Mouse (Mus musculus) forebrain, embryonic 10.5 days (tissue): ENCODE data around the gene Dnm3. TPM values are rescaled to one million over a fixed set of nuclear protein-coding genes. Genes with fewer than 3 reads are reported as not detected.

Experiments
- DNase-seq: peaks from one replicate; pipeline ENCODE4 v3.0.0-alpha.2; 2017; ENCODE audit warnings: low spot score; ENCODE audit errors: extremely low spot score
- H3K27ac ChIP-seq: fragments of 300-500 bp; sonication (generic); 2 replicates; pipeline ENCODE4 v1.5.1; 2016; ENCODE audit warnings: mild to moderate bottlenecking
- H3K27me3 ChIP-seq: fragments of 300-500 bp; sonication (generic); 2 replicates; pipeline ENCODE4 v1.6.1; 2016; ENCODE audit warnings: mild to moderate bottlenecking; ENCODE audit not compliant: poor library complexity, severe bottlenecking
- H3K36me3 ChIP-seq: fragments of 300-500 bp; sonication (generic); replicated peaks from 2 replicates; pipeline ENCODE4 v1.6.1; 2016; ENCODE audit warnings: mild to moderate bottlenecking, moderate library complexity
- H3K4me1 ChIP-seq: fragments of 300-500 bp; sonication (generic); 2 replicates; pipeline ENCODE4 v1.6.1; 2016
- H3K4me3 ChIP-seq: fragments of 300-500 bp; sonication (generic); 2 replicates; pipeline ENCODE4 v1.5.1; 2016; ENCODE audit warnings: mild to moderate bottlenecking, moderate library complexity
- H3K9me3 ChIP-seq: fragments of 300-500 bp; sonication (generic); 2 replicates; pipeline ENCODE4 v1.6.1; 2016; ENCODE audit warnings: mild to moderate bottlenecking, moderate library complexity
- WGBS: fragments of 180-500 bp; shearing (Covaris S2); methylation state at CpG from one replicate; pipeline ENCODE4 v1.1.7; 2016; 5-methylcytosine and 5-hydroxymethylcytosine counted together
- polyA plus RNA-seq: library from polyadenylated mRNA; unstranded; fragments of >200 nt; fragmentation: Nextera tagmentation; extraction: Ambion mirVana; gene quantifications from 2 replicates; pipeline ENCODE4 v1.2.1, GENCODE M21; 2016

Dnm3 gene
- polyA plus RNA-seq, 1 experiment from 2014 or later, result 2.6 TPM

DNA sequence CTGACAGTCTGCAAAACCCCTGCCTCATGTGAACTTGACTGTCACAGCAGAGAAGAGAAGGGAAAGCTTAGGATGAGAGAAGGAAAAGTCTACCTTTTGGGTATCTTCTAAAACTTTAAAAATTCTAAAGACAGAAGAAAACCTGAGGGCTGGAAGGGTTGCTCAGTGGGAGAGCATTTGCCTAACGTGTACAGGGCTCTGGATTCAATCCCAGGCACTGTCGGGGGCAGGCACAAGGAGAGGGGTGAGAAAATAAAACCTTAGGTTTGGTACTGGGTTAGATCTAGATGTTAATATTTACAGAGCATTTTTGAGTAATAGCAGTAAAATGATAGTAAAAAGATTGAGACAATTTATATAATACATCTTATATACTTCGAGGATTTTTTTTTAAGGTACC lies 353.4 kb downstream of the Dnm3 start:
- H3K4me3 ChIP-seq, result no peak overlapping the region
- no peak for DNase-seq
- H3K36me3 ChIP-seq, result no peaks in the 10 kb centered on the region
- H3K27ac ChIP-seq, result no peak overlapping the region
- H3K9me3 ChIP-seq, result no peaks in the 10 kb centered on the region
- H3K27me3 ChIP-seq, result no peaks in the 10 kb centered on the region
- peaks cover 24% of the 10 kb centered on the region for H3K4me1 ChIP-seq
- 74% methylated on average over 3 of the region's 3 CpGs for WGBS

DNA sequence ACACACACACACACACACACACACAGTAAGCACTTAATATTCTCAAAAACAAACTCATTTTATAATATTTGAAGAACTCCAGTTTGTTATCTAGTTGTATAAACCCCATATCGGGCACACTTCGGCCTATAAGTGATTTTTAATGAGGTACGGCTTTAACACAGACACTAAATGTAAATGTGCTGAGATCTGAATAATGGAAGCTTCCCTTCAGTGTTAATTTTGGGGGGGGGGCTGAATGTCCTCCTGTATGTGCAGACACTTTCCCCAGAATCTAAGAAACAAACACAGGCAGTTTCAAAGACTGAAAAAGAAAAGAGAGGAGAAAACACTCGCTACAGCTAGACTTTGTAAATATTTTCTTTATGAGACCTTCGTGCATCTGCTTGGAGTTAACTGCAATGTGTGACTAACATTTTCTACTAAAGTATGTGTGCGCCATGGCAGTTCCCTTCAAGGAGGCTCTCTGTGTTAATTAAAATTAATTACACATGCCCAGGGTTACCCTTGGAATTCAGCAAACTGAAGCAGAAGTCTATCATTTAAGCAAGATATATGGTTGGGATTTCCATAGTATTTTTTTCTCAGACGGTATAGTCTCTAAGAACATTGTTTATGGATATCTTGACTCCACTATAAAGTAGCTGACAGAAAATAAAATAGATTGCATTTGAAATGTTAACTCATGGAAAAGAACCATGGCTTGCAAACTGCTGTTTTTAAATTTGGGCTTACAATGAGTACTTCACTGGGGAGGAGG lies 356.2 kb downstream of the Dnm3 start:
- DNase-seq, result no peak
- WGBS, result 78% methylated on average over 7 of the region's 7 CpGs
- Histone ChIP-seq H3K36me3 (no peaks in the 10 kb centered on the region), H3K27me3 (no peaks in the 10 kb centered on the region), H3K9me3 (no peaks in the 10 kb centered on the region), H3K4me1 (peaks cover 19% of the 10 kb centered on the region), H3K4me3 (no peak overlapping the region), H3K27ac (no peak overlapping the region)

DNA sequence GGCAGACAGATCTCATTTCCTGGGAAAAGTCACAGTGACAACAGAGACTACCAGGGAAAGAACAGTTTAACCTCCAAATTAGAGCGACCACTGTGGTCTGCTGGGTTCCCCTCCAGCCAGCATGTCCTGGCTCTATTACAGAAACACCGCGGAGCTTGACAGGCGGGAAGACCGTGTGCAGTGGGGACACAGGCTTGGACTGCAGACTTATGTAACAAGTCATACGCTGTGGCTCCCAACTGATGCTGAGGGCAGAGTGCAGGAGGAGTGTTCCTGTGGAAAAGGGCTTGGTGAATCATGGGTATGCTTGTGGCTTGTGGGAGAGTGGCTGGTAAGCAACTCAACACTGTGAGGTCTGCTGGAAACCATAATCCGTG lies 368.4 kb downstream of the Dnm3 start:
- no peaks in the 10 kb centered on the region for H3K27me3 ChIP-seq
- H3K27ac ChIP-seq, result peak overlapping the region; percentile 65
- no peak overlapping the region for H3K4me3 ChIP-seq
- WGBS, result 82% methylated on average over 7 of the region's 7 CpGs
- H3K4me1 ChIP-seq, result peaks cover 17% of the 10 kb centered on the region
- no peaks in the 10 kb centered on the region for H3K9me3 ChIP-seq
- DNase-seq, result no peak
- H3K36me3 ChIP-seq, result no peaks in the 10 kb centered on the region

DNA sequence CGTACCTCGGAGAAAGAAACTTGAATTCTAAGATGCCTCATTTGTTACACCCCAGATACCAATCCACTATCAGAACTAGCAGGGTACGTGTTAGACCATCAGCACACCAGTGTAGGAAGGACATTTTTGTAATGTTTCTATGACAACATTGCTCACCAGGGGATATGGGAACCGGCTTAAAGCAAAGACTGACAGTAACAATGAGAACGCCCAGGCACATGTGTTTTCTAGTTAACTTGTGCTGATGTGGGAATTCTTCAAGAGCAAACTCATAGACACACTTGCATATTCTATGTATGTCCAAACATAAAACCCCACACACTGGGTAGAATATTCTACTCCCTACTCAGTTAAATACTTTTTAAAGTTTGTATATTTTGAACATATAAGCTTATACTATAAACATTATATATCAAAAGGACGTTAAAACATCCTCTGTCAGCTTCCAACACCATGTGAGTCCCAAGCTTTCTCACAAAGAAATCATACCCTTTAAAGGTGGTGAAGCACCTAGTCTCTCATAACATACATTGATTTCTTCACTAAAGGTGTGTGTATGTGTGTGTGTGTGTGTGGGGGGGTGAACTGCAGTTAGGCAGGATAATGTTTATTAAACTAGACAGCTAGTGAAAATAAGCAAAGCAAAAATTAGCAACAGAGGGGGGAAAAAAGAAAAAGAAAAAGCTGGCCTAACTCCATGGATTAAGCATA lies 369.0 kb downstream of the Dnm3 start:
- H3K4me3 ChIP-seq, result no peak overlapping the region
- no peaks in the 10 kb centered on the region for H3K36me3 ChIP-seq
- H3K27me3 ChIP-seq, result no peaks in the 10 kb centered on the region
- H3K4me1 ChIP-seq, result peaks cover 17% of the 10 kb centered on the region
- no peaks in the 10 kb centered on the region for H3K9me3 ChIP-seq
- H3K27ac ChIP-seq, result peak overlapping the region; percentile 65; the same call in 1 of the 2 replicates
- DNase-seq, result no peak
- 68% methylated on average over 6 of the region's 6 CpGs for WGBS

DNA sequence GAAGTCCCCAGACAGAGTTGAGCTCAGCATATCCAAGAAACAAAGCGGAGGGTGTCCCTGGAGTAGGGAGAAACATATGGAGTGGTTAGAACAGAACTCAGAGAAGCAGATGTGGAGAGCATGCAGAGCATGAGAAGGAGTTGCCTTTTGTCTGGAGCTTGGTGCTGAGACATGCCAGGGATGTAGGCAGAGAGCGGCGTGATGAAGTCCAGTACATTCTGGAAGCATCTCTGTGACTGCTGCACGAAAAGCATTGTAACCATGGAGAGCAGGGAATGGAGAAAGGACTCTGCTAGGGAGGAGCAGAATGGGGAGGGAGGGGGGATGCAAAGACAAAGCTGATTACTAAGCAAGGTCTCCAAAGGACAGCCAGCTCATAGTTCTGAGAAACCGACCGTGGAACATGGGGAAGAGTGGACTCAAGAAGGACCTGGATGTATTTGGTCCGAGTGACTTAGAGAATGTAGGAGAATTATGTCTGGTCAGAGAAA lies 369.6 kb downstream of the Dnm3 start:
- DNase-seq, result no peak
- Histone ChIP-seq H3K4me3 (no peak overlapping the region), H3K36me3 (no peaks in the 10 kb centered on the region), H3K27me3 (no peaks in the 10 kb centered on the region), H3K9me3 (no peaks in the 10 kb centered on the region), H3K4me1 (peaks cover 17% of the 10 kb centered on the region), H3K27ac (peak overlapping the region; percentile 60; the same call in 1 of the 2 replicates)
- WGBS, result 77% methylated on average over 7 of the region's 7 CpGs

DNA sequence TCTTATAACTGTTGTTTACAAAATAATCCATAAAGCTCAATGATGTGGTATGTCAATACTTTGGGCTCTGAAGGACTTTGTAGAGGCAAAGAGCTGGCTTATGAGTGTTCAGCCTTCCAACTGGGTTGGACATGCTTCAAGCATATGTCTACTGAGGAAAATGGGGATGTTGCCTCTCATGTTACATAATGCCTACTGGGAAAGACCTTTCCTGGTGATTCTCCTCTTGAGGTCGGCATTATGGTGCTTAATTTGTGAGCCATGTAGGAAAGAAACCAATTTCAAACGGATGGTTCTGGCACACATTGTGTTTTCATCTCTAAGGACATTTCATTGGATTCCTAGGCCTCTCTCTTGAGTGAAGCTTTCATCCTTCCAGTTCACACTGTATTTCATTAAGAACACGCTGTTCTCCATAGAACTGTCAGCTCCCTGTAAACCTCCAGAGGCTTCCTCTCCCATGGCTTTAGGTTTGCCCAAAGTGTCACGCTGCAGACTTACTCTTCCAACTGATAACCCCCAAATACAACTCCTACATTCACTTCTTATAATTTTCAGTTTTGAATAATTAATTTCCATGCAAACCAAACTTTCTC lies 370.7 kb downstream of the Dnm3 start:
- Histone ChIP-seq H3K27me3 (no peaks in the 10 kb centered on the region), H3K27ac (no peak overlapping the region), H3K36me3 (no peaks in the 10 kb centered on the region), H3K4me1 (peaks cover 17% of the 10 kb centered on the region), H3K4me3 (no peak overlapping the region), H3K9me3 (no peaks in the 10 kb centered on the region)
- DNase-seq, result no peak
- WGBS, result 83% methylated on average over 4 of the region's 4 CpGs

DNA sequence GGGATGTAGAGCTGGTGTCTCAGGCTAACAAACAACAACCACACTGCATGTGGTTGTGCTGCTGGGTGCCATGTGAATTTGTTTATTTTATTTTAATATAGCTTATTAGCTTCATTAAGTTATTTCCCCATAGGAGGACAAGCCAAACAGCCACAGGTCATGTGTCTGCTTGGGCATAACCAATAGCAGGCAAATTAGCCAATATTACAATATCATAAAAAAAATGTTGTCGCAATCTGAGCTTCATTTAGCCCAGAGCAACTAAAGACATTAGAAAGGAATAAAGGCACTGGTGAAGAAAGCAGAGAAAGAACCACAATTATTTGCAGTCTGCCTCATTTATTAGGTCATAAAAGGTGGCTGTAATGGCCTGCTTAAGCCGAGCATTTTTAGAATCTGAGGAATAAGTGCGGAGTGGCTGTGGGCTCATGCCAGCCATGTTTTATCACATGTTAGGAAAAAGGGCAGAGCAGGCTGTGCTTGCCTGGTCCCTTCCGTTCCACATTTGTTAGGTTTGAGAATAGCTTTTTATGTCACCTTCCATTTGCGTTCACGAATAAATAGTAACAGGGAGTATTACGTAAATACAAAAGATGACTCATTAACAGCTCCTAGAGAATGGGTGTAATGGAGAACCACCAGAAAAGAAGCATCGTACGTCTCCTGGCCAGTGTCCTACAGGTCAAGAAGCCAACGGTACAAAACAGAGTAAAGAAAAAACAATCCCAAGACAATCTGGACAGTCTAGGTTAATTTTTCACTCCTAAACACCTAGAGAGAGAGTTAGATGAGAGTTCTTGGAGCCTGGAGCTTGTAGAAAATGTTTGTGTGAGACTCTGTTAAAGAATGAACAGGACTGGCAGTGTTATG lies 376.6 kb downstream of the Dnm3 start:
- Histone ChIP-seq H3K27ac (no peak overlapping the region), H3K27me3 (no peaks in the 10 kb centered on the region), H3K4me3 (no peak overlapping the region), H3K36me3 (no peaks in the 10 kb centered on the region), H3K4me1 (no peaks in the 10 kb centered on the region), H3K9me3 (no peaks in the 10 kb centered on the region)
- 91% methylated on average over 10 of the region's 10 CpGs for whole genome bisulfite sequencing
- DNase-seq, result no peak

DNA sequence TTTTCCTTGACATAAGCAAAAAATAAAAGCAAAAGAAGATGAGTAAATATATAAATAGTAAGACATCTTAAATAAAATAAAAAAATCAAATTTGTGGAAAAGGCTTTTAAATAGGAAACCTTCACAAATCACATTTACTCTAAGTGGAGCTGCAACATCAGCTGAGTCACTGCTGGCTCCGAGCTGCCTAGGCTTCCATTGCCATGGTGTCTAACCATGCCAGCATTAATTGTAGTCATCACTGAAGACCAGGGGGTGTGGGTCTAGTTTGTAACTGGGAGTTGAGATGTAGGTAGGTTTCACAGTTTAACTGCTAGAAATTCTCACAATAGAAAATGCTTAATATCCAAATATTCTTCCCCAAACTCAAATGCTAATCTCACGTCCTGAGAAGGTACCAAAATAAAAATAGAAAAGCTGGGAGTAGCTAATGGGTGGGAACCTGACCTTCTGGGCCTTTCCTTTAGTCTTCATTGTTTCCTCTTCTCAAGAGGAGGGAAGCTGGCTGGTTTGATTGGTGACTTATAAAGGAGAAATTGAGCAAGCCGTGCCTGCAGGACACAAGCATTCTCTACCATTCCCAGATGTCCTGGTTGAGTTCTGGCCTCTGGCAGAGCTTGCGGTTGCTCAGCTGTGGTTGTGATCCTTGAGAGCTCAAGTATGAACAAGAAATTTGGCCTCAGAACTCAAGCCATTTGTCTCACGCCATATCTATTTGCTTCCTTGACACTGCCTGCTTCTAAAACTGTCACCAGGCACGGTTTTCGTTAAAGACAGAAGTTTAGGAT lies 377.6 kb downstream of the Dnm3 start:
- H3K27ac ChIP-seq, result no peak overlapping the region
- DNase-seq, result no peak
- no peaks in the 10 kb centered on the region for H3K4me1 ChIP-seq
- no peaks in the 10 kb centered on the region for H3K36me3 ChIP-seq
- no peaks in the 10 kb centered on the region for H3K9me3 ChIP-seq
- 86% methylated on average over 7 of the region's 7 CpGs for WGBS
- H3K4me3 ChIP-seq, result no peak overlapping the region
- H3K27me3 ChIP-seq, result no peaks in the 10 kb centered on the region

DNA sequence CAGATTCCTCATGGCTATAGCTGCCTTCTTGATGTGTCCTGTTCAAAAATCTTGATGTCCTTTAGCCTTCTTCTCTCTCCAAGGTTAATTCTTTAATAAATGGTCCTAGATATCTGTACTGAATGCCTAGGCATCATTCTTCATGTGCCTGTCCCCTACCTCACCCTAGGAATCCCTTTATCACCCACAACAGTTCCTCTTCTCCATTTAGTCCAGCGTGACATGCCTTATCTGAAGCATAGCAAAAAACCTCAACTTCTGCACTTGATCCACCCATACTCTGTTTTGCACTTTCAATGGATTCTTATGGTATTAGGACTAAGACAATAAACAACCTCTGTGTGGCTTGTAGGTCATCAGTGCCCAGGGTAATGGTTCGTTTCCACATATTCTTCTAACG lies 378.6 kb downstream of the Dnm3 start:
- 94% methylated on average over 3 of the region's 3 CpGs for WGBS
- no peak for DNase-seq
- no peaks in the 10 kb centered on the region for H3K9me3 ChIP-seq
- H3K27me3 ChIP-seq, result no peaks in the 10 kb centered on the region
- no peaks in the 10 kb centered on the region for H3K4me1 ChIP-seq
- H3K4me3 ChIP-seq, result no peak overlapping the region
- no peaks in the 10 kb centered on the region for H3K36me3 ChIP-seq
- no peak overlapping the region for H3K27ac ChIP-seq

DNA sequence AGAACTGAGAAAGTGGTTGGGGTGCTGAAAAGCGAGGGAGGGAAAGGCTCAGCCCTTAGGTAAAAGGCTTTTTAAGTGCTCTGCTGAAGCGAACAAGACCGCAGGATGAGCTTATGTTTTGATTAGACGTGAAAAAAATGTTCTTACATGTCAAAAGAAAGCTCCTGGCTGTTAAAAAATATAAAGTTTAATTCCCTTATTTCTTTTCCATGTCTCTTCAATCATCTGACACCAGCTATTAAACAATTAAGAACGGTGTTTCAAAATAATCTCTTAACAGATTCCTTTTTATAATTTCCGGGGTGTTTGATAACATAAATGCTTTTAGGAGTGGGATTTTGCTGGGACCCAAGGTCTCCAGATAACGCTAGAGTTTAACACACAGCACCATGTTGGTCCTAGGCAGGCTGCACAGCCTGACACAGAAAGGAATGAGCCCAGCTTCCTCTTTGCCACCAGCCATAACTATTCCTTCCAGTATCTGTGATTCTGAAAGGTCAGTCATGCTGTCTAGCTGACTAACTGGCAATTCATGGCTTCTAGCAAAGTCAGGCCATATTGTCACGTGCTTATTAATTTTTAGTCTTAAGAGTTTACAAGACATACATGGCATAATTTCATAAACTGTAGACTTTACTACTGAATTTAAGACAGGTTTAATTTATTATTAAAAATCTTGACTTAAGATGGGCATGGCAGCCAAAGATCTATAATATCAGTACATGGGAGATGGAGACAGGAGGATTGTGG lies 383.1 kb downstream of the Dnm3 start:
- H3K27ac ChIP-seq, result no peak overlapping the region
- H3K4me3 ChIP-seq, result no peak overlapping the region
- WGBS, result 89% methylated on average over 8 of the region's 8 CpGs
- H3K36me3 ChIP-seq, result no peaks in the 10 kb centered on the region
- no peaks in the 10 kb centered on the region for H3K27me3 ChIP-seq
- H3K4me1 ChIP-seq, result no peaks in the 10 kb centered on the region
- no peaks in the 10 kb centered on the region for H3K9me3 ChIP-seq
- DNase-seq, result no peak

DNA sequence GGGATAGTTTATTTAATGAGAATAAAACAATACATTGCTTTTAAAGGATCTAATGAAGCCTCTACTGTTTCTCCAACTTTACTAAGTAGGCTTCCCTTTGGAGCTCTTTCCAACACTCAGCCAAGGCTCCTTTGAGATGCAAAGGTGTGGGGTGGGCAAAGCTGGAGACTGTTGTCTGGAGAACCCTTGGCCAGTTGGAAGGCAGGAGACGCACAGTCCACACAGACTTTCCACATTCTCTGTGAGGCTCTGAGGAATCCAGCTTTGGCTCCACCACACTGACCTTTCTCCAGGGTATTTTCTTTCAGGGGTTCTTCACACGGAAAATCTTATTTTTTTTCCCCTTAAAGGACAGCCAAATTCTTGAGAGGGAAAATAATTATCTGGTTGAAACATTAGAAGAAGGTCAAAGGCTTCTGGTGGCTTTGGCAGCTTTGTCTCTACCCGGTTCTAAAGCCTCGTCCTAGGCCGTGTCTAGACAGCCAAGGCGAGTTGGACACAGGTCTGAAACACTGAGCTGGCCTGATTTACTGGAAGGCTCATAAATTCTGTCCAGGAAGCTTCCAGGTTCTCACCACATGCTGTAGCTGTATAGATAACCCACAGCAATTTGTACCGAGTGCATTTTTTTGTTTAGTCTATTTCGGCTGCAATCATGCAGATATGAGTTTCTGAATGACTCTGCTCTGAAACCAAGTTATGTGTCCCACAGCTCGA lies 383.9 kb downstream of the Dnm3 start:
- 85% methylated on average over 9 of the region's 9 CpGs for WGBS
- Histone ChIP-seq H3K36me3 (no peaks in the 10 kb centered on the region), H3K27ac (no peak overlapping the region), H3K9me3 (no peaks in the 10 kb centered on the region), H3K4me3 (no peak overlapping the region), H3K27me3 (no peaks in the 10 kb centered on the region), H3K4me1 (no peaks in the 10 kb centered on the region)
- no peak for DNase-seq
